Mouse (Mus musculus) cerebellum, postnatal 25 days (tissue): ENCODE data around the gene Alg12.

Source experiments
- DNase-seq, 2 experiments: peaks; one replicate each; pipeline ENCODE4 v3.0.0; 2021; ENCODE audit warnings: mixed read lengths in 2 of 2

Gene Alg12

DNA sequence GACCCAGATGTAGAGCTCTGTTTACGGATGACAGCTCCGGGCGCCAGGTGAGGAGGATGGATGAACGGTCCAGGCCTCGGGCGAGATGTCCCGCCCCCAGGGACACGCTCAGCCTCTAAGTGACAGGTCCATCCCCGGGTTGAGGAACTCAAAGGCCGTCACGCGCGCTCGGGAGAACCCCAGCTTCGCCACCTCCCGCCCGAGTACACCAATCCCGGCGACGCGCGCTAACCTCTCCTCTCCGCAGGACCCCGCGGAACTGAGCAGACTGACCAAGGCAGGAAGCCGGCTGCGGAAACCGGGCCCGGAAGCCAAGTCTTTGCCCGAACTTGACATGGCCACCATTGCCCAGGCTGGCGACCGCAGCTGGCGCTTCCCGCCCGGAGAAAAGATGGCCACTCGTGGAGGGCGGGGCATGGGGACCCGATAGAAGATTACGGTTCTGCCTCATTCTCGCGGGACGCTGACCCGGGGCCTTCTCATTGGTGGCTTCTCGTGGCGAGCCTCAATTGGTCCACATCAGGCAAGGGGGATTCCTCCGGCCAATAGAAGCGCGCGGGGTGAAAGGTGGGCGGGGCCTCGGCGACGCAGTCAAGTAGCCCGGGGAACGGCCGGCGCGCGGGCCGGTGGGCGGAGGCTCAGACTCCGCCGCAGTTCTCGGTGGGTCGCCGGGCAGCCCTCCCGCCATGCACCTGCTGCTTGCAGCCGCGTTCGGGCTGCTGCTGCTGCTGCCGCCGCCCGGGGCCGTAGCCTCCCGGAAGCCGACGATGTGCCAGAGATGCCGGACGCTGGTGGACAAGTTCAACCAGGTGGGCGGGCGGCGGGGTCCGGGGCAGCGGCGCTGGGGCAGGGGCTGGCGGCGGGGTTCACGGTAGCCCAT, at the start of gene Alg12, which contains the start of gene Creld2:
Alg12 (minus strand) TSS at position 293 of the 880 bp plus-strand sequence.
Creld2 (plus strand) TSS at position 621 of the 880 bp plus-strand sequence.
- peak; percentile 99 for DNase-seq

DNA sequence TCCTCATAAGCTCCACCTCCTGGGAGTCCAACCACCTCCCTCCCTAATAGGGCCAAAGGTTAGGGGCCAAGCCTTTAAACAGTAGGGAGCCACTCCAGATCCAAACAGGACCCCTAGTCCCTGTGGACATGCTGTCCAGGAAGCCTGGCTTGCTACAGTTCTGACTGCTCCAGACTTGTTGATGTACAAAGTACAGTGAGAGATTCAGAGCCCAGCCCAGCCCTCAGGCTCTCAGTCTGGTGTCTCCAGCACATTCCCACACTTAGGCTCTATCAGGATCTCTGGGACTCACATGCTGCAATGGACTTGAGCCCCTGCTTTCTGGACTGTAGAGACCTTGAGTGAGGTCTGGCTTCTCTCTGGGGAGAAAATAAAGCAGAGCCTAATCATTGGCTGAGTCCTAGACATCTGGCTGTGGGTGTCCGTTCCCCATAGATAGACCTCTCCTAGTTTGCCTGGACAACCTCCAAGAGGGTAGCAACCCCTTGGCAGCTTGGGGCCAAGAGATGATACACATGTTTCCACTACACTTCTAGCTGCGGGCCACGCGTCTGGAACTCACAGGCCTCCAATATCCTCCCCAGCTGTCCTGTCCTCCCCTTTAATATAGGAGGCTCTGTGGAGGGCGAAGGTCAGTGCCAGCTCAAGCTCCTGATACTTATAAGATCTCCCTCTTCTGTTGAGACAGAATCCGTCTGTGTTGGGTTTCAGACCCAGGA, 49.1 kb upstream of the Alg12 start:
- DNase-seq: peak in 1 of 2 experiments; percentile 11

DNA sequence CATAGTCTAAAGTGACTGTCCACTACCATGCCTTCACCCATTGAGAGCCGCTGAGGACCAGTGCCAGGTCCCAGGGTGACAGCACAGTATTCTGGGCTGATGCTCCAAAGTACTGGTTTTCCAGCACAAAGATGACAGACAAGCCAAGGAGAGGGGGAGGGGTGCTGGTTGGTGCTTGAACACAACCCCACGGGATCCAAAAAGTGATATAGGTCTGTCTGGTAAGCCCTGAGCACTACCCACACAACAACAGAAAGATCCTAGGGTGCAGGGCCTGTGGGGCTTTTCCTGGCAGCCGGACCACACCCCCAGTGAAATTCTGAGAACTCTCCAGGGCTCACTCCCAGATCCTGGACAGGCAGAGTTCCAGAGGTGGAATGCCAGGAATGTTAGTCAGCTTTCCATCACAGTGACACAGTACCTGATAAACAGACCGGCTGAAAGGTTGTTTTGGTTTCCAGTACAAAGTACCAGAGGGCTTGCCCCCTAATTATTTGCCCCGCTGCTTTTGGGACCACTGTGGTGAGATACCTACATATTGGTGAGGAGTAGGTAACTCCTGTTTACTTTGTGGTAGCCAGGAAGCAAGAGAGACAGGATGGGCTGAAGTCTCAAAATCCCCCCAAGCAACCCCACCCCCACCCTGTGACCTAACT, 48.4 kb upstream of the Alg12 start:
- peak in 1 of 2 experiments; percentile 25 for DNase-seq

DNA sequence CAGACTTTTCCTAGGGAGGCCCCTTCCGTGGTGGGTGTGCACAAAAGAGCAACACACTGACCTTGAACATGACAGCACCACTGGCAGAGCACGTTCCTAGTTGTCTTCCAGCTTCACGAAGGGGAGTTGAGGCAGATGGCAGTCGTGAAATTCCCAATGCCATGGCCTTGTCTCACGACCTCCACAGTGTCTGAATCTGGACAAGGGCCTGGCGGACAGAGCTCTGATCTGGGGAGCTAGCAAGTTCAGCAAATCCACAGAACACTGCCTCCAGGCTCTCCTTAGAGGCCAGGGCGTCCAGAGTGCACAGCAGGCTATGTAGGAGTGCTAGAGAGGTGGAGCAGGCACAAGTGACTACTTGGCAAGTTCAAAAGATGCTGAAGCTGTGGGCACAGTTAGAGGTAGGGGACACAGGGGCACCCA, 47.8 kb upstream of the Alg12 start:
- no peak for DNase-seq

DNA sequence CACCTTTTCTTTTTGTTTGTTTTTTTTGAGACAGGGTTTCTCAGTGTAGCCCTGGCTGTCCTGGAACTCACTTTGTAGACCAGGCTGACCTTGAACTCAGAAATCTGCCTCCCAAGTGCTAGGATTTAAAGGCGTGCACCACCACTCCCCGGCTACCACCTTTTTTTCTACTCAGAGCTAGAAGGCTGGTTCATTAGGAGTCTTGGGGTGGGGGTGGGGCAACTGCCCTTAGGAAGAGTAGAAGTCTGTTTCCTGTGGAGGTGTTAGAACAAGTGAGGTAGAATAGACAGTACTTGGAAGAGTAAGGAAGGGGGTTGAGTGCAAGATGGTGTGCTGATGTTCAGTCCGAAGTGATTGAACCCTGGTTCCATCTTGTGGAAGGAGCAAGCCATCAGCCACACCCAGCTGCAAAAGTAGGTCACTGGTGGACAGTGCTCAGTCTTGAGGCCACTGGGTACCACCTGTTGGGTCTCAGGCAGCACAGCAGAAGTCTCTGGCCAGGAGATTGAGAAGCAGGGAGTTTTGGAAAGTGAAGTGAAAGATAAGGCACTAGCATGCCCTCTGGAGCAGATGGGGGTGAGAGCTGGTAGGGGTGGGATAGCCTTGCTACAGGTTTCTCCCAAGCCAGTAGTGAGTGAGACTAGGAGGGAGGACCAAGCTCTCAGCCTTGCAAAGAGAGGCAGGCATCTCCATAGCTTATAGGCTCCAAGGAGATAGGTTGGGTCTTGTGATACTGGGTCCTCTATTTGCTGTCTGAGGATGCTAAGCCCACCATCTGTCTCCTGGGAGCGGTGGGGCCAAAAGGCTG, 47.0 kb upstream of the Alg12 start:
- no peak for DNase-seq

DNA sequence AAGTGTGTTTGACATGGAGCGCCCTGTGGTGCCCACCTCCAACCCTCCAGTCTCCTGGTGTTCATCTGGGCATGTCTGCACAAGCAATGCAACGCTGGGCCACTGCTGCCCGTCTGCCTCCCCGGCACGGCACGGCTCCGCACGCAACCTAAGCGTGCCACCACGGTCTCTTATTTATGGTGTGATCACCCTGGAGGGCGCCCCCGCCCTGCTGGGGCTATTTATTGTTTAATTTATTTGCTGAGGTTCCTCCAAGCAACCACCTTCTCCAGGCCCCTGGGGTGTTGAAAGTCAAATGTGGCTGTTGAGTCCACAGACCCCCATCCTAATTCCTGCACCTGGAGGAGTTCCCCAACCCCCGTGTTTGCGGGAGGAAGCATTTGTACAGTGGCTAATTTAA, 45.9 kb upstream of the Alg12 start:
- peak in 1 of 2 experiments; percentile 42 for DNase-seq

DNA sequence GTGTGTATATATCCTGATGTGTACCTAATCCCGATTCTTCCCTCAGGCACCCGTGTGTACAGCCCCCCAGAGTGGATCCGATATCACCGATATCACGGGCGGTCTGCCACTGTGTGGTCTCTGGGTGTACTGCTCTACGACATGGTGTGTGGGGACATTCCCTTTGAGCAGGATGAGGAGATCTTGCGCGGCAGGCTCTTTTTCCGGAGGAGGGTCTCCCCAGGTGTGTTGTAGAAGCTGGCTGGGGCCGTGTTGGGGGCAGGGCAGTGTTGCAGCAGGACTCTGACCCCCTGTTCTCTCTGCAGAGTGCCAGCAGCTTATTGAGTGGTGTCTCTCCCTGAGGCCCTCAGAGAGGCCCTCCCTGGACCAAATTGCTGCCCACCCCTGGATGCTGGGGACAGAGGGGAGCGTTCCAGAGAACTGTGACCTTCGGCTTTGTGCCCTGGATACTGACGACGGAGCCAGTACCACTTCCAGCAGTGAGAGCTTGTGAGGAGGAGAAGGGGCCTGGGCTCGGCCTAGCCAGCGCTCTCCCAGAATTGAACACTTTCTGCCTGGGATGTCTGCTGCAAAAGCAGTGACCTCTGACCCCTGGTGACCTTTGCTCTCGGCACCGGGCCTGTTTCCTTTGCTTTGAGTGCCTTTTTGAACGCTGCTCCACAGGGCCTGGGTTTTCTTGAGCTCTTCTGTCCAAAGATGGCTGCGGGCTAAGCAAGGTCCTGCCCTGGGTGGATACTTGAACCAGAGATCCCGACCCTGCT, 45.3 kb upstream of the Alg12 start:
- DNase-seq: peak; percentile 44 to 57

DNA sequence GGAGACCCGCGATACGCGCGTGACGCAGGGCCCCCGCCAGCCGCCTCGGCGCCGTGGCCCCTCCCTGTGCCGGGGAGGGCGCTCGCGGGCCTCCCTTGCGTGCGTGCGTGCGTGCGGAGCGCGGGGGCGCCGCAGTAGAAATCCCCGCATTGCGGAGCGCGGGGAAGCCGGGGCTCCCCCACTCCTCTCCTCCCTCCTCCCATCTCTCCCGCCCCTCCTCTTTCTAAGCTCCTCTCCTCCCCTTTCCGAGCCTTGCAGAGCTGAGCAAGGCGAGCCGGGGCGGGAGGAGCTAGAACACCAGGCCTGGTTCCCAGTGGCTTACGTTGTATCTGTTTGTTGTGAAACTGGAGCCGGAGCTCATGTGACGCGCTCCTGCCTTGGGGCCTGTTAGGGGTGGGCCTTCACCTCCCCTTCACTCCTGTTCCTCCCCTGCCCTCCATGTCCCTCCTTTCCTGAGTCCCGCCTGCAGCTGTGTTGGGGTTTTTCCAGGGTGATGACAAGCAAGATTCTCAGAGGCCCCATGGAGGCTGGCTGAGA, 44.6 kb upstream of the Alg12 start:
- DNase-seq: peak in 1 of 2 experiments; percentile 92

DNA sequence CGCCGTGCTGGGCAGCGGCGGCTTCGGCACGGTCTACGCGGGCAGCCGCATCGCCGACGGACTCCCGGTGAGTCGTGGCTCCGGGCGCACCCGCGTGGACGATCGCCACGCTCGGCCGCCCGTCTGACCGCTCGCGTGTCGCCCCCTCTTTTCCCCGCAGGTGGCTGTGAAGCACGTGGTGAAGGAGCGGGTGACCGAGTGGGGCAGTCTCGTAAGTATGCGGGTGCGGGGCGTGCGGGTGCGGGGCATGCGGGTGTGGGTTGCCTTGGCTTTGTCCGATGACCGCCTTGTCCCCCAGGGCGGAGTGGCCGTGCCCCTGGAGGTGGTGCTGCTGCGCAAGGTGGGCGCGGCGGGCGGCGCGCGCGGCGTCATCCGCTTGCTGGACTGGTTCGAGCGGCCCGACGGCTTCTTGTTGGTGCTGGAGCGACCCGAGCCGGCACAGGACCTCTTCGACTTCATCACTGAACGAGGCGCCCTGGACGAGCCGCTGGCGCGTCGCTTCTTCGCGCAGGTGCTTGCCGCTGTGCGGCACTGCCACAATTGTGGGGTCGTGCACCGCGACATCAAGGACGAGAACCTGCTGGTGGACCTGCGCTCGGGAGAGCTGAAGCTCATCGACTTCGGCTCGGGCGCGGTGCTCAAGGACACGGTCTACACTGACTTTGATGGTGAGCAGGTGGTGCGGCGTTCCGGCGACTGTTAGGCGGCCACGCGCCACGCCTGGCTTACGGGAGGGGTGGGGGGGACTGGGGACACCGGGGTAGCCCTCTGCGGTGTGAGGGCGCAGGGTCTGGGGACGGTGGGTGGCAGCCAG, 44.0 kb upstream of the Alg12 start:
- peak; percentile 76 to 88 for DNase-seq

DNA sequence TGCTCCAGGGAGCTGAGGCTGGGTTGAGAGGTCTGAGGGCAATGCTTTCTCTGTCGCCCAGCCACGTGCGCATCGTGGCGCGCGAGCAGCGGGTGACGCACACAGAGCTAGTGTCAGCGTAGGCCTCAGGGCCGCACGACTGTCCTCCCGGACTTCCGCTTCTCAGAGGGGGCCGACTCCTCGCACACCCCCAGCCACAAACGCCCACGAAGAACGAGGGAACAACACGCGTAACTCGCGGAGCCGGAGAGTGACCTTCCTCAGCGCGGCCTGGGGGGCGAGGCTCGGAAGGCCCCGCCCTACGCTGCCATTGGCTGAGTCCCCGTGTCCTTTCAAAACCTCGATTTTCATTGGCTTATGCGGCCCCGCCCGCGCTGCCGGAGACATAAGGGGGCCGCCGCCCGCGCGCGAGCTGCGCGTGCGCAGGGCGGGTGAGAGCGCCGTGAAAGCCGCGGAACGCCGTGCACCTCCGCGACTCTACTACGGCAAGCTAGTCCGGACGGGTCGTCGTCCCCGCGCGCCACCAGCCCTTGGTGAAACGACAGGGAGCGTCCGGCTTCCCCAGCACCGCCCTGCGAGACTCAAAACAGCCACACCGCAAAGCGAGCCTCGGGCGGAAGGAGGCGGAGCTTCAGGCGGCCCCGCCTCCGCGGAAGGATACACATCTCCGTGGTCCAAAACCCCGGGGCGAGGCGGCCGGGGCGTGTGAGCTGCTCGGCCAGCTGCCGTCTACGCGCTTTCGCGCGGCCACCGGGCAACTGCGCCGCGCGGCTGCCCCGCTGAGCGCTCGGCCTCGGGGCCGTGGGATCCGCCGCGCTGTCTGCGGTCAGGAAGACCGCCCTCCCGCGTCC, 42.9 kb upstream of the Alg12 start, which contains the start of gene Pim3:
Pim3 (plus strand) TSS at position 415 of the 851 bp plus-strand sequence.
- DNase-seq: peak; percentile 98 to 99

DNA sequence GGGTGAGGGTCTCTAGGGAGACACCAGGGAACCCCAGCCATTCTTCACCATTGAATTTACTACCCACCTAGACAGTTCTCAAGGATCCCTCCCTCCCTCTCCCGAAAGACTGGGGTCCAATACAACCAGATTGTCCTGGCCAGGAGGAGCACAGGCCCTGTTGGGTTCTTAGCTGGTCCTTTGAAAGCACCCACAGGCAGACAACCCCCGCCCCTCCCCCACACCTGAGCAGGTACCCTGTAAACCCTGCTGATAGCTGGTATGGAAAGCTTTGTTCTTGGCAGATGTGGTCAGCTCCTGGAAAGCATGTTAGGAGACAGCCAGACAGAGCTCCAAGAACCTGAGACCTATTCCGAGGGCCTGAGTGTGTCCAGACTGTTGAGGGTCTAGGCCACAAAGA, 41.7 kb upstream of the Alg12 start:
- DNase-seq: peak in 1 of 2 experiments; percentile 59

DNA sequence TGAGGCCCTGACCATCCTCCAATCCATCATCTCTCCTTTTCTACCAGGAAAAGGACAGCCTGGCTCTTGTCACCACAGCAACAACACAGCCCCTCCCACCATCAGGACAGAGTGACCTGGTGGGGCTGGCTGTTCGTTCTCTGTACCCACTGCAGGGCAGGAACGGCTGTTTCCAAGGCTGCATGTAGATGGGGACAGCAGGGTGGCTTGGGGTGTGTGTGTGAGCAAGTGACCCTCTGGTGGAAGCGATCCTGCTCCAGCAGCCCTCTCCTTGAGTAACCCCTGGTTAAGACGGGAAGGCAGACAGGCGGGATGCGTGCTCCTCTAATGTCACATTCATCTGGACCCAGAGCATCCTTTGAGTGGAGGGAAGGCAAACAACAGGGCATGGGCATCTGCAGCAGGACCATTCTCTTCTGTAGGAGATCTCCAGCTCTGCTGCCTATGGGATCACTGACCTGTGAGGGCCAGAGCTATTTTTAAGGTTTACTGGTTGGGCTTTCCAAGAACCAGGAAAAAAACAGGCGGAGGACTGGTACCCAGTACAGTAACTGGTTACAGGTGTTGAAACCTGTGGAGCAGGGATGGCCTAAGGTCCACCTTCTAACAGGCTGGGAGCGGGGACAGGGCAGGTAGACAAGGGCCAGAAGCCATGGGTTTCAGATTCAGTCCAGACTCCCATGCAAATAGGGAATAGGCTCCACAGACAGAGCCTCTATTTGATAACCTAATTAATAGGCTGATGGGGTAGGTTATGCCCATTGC, 40.3 kb upstream of the Alg12 start:
- DNase-seq: peak in 1 of 2 experiments; percentile 20

DNA sequence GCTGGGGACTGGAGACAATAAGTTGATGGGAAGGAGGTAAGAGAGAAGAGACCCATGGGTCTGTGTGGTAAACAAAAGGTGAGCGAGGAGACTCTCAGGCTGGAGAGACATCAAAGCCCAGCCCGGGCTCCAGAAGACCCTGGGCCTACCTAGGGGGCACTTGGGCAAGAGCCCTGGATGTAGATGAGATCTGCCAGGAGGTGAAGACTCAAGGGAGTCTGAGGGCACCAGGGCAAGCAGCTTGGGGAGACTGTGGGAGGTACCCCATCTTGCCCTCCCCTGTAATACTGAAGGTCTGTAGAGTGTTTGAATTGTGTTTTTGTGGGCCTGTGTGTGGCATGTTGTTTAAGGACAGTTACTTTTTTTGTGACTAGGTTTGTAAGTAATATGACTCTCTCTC, 39.6 kb upstream of the Alg12 start:
- no peak for DNase-seq

DNA sequence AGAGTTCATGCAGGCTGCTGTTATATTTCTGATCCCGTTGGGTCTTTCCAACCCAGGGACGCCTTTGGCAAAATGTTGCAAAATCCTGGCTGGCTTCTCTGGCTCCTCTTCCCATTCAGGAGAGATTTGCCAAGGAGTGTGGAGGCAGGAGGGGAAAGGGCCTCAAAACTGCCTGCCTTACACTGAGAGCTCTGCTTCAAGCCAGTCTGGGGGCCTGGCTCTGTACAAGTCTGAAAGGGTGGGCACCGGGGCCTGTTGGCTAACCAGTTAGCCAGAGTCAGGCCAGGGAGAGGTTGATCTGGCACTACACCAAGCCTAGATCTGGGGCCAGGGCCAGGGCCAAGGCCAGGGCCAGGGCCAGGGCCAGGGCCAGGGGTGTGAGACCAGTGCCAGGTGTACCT, 39.0 kb upstream of the Alg12 start:
- peak; percentile 70 to 74 for DNase-seq

DNA sequence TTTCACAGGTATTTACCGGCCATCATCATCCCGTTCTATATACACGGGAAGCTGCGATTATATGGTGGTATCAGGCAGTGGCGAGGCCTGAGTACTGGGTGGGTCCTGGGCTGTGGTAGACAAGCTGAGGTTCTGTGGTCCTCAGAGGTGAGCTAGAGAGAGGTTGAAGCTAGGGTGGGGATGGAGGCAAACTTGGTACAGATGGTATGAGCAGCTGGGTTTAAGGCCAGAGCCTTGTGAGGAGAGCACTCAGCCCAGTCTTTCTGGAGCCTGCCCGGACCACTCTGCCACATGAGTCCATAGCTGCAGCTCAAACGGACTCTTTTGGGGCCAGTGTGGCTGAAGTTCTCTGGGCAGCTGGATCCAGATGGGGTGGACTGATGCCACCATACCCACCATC, 38.2 kb upstream of the Alg12 start:
- no peak for DNase-seq

DNA sequence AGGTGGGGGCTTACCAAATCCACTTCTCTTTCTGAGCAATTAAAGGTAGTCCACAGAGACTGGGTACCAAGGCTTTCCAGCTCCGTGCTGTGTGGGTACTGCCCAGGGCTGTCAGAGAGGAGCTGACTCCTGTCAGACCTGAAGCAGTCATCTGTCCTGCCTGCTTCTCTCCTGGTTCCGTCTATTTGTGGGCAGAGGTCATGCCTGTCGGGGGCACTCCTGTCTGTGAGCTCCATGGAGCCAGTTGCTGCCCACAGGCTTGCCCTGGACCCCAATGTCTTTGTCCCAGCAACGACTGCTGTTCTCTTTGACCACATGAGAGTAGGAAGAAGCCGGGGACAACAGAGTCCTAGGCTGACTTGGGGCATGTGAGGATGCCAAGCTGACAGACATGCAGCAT, 37.5 kb upstream of the Alg12 start:
- no peak for DNase-seq

DNA sequence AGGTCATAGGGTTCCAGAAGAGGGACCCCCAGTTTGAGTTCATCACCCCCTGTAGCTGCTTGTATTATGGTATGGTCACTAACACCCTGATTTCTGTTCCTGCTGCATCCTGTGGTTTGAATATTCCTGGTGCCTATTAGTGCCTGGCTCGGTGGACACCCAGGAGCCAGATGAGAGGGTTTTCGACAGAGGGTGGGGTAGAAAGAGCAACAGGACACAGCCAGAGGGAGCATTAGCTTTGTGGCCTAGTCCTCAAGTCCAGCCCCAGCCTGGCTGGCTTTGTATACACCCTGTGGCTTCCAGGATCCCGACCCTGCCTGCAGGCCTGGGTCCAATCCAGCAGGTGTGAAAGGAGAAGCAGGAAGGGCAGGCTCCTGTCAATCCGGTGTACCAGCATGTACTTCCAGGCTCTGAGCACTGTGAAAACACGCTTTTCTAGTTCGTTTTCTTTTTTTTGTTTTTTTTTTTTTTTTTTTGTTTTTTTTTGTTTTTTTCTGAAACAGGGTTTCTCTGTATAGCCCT, 36.8 kb upstream of the Alg12 start:
- DNase-seq: no peak
